Mouse (Mus musculus) midbrain, embryonic 10.5 days (tissue): Measurements from ENCODE around the gene Timm13. TPM values are rescaled to one million over a fixed set of nuclear protein-coding genes. Genes with fewer than 3 reads are reported as not detected.

Experiments used
- DNase-seq: peaks from one replicate; pipeline ENCODE4 v3.0.0-alpha.2; 2017; ENCODE audit warnings: low spot score
- H3K27ac ChIP-seq: fragments of 300-500 bp; sonication (generic); replicated peaks from 2 replicates; pipeline ENCODE4 v1.5.1; 2016; ENCODE audit warnings: mild to moderate bottlenecking
- H3K27me3 ChIP-seq: fragments of 300-500 bp; sonication (generic); 2 replicates; pipeline ENCODE4 v1.6.1; 2016; ENCODE audit warnings: low read depth, mild to moderate bottlenecking; ENCODE audit not compliant: poor library complexity, severe bottlenecking
- H3K36me3 ChIP-seq: fragments of 300-500 bp; sonication (generic); 2 replicates; pipeline ENCODE4 v1.6.1; 2016; ENCODE audit warnings: mild to moderate bottlenecking, moderate library complexity
- H3K4me1 ChIP-seq: fragments of 300-500 bp; sonication (generic); 2 replicates; pipeline ENCODE4 v1.6.1; 2016
- H3K4me3 ChIP-seq: fragments of 300-500 bp; sonication (generic); 2 replicates; pipeline ENCODE4 v1.5.1; 2016; ENCODE audit warnings: mild to moderate bottlenecking, moderate library complexity
- H3K9me3 ChIP-seq: fragments of 300-500 bp; sonication (generic); replicated peaks from 2 replicates; pipeline ENCODE4 v1.6.1; 2016; ENCODE audit warnings: mild to moderate bottlenecking
- WGBS: fragments of 180-500 bp; shearing (Covaris S2); methylation state at CpG from one replicate; pipeline ENCODE4 v1.1.7; 2016; 5-methylcytosine and 5-hydroxymethylcytosine counted together
- polyA plus RNA-seq: library from polyadenylated mRNA; unstranded; fragments of >200 nt; fragmentation: Nextera tagmentation; extraction: Ambion mirVana; gene quantifications from 2 replicates; pipeline ENCODE4 v1.2.1, GENCODE M21; 2016

Gene Timm13
- polyA plus RNA-seq, 1 experiment from 2014 or later, result 382 TPM

DNA sequence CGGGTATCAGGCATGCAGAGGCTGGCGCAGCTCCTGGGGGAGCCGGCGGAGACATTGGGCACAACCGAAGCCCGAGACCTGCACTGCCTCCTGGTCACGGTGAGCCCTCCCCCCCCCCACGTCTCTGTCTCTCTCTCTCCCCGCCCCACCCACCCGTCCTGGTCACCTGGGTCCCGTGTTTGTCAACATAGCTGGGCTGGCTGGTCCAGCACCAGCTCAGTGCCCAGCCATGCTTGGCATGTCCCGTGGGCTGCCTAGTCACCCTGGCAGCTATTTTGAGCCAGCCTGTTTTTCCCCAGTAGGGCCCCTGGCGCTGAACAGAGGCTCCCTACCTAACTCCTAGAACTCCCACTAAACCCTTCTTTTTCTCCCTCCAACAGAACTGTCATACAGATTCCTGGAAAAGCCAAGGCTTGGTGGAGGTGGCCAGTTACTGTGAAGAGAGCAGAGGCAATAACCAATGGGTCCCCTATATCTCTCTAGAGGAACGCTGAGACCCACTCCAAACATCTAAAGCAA, 30.4 kb upstream of the Timm13 start:
- Histone ChIP-seq H3K4me3 (peak overlapping the region; percentile 65), H3K27me3 (peaks cover 68% of the 10 kb centered on the region), H3K9me3 (no peaks in the 10 kb centered on the region), H3K36me3 (no peaks in the 10 kb centered on the region), H3K4me1 (peaks cover 87% of the 10 kb centered on the region), H3K27ac (no peak overlapping the region)
- WGBS, result 4% methylated on average over 13 of the region's 14 CpGs
- peak; percentile 34 for DNase-seq

DNA sequence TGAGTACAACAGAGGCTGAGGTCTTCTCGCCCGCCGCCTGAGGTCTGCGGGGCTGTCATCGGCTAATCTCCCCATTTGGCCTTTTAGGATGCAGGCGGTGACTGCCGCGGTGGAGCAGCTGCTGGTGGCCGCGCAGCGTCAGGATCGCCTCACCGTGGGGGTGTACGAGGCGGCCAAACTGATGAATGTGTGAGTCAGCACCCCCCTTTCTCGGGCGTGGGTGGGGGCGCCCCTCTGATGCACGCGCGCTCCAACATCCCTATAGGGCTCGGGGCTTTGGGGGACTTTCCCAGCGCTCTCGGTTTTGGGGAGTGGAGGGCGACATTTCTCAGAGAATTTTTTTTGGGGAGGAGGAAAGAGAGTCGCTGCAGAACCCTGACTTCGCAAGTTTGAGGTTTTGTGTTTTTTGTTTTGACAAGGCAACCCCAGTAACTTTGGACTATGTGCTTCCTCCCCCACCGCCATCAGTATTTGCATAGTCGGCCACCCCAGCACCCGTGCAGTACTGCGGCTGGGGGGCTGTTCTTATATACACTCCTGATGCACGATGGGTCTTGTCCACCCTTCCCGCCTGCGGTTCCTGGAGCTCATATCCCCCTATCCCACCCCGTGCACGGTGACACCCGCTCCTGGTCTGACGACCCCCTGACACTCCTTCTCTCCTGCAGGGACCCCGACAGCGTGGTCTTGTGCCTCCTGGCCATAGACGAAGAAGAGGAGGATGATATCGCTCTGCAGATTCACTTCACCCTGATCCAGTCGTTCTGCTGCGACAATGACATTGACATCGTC, 29.8 kb upstream of the Timm13 start:
- Histone ChIP-seq H3K27ac (peak overlapping the region; percentile 57), H3K4me1 (peaks cover 84% of the 10 kb centered on the region), H3K36me3 (no peaks in the 10 kb centered on the region), H3K4me3 (peak overlapping the region; percentile 65), H3K9me3 (no peaks in the 10 kb centered on the region), H3K27me3 (peaks cover 62% of the 10 kb centered on the region)
- 1% methylated on average over 45 of the region's 45 CpGs for WGBS
- DNase-seq, result peak; percentile 47

DNA sequence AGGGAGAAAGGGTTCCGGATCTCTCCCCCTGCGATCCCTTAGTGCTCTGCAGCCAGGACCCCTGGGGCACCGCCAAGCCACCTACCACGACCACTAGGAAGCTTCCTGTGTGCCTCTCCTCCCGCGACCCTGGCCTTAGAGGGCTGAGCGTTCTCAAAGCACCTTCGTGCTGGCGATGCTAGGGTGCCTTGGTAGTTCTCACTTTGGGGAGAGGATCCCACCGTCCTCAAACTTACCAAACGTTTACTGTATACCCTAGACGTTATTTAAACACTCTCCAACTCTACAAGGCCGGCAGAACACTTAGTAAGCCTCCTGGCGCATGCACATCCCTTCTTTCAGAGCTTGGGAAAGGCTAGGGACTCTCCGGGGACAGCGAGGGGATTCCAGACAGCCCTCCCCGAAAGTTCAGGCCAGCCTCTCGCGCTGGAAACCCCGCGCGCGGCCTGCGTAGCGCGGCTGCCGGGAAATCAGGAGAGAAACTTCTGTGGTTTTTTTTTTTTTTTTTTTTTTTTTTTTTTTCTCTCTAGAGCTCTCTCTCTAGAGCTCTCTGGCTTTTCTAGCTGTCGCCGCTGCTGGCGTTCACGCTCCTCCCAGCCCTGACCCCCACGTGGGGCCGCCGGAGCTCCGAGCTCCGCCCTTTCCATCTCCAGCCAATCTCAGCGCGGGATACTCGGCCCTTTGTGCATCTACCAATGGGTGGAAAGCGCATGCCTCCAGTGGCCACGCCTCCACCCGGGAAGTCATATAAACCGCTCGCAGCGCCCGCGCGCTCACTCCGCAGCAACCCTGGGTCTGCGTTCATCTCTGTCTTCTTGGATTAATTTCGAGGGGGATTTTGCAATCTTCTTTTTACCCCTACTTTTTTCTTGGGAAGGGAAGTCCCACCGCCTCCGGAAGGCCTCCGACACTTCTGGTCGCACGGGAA, 28.8 kb upstream of the Timm13 start, which contains the start of gene Gadd45b:
Gene Gadd45b, plus strand, starts transcription at position 775 of the 928 bp plus-strand sequence.
- Histone ChIP-seq H3K27ac (peak within 1 kb of the TSS; percentile 81), H3K27me3 (peaks cover 52% of the 10 kb centered on the region), H3K4me3 (peak within 1 kb of the TSS; percentile 65), H3K4me1 (peaks cover 77% of the 10 kb centered on the region), H3K9me3 (no peaks in the 10 kb centered on the region), H3K36me3 (no peaks in the 10 kb centered on the region)
- under 1% methylated on average over 56 of the region's 56 CpGs for WGBS
- DNase-seq, result peak; percentile 99

- DNase-seq, result peak; percentile 88
- H3K9me3 ChIP-seq, result 0 out of 2 replicates have a peak, but pooled peaks cover 1% of the 10 kb centered on the region
- WGBS, result under 1% methylated on average over 48 of the region's 48 CpGs
- H3K4me1 ChIP-seq, result peaks cover 69% of the 10 kb centered on the region
- H3K27me3 ChIP-seq, result peaks cover 44% of the 10 kb centered on the region
- H3K27ac ChIP-seq, result peak overlapping the region; percentile 81
- H3K36me3 ChIP-seq, result no peaks in the 10 kb centered on the region
- peak overlapping the region; percentile 65 for H3K4me3 ChIP-seq
Measured at GRCm38 (mm10) chr10:80928586-80929298, 28.0 kb upstream of the Timm13 start.

GRCm38 (mm10) chr10:80925472-80925871, 24.7 kb upstream of the Timm13 start:
- peaks cover 31% of the 10 kb centered on the region for H3K27me3 ChIP-seq
- 0 out of 2 replicates have a peak, but pooled peaks cover 3% of the 10 kb centered on the region for H3K9me3 ChIP-seq
- 37% methylated on average over 3 of the region's 3 CpGs for WGBS
- H3K4me3 ChIP-seq, result no peak overlapping the region
- H3K27ac ChIP-seq, result no peak overlapping the region
- no peak for DNase-seq
- H3K36me3 ChIP-seq, result no peaks in the 10 kb centered on the region
- peaks cover 48% of the 10 kb centered on the region for H3K4me1 ChIP-seq

GRCm38 (mm10) chr10:80921923-80922322, 21.2 kb upstream of the Timm13 start:
- peak; percentile 45 for DNase-seq
- peaks cover 24% of the 10 kb centered on the region for H3K27me3 ChIP-seq
- H3K9me3 ChIP-seq, result 0 out of 2 replicates have a peak, but pooled peaks cover 3% of the 10 kb centered on the region
- H3K36me3 ChIP-seq, result no peaks in the 10 kb centered on the region
- H3K27ac ChIP-seq, result peak overlapping the region; percentile 75
- WGBS, result 5% methylated on average over 16 of the region's 16 CpGs
- peak overlapping the region; percentile 43 for H3K4me3 ChIP-seq
- H3K4me1 ChIP-seq, result peaks cover 37% of the 10 kb centered on the region

GRCm38 (mm10) chr10:80917779-80918434, 17.1 kb upstream of the Timm13 start, which contains the start of gene Lmnb2:
Gene Lmnb2 (minus strand): TSS chr10:80918245.
- peaks cover 35% of the 10 kb centered on the region for H3K36me3 ChIP-seq
- WGBS, result under 1% methylated on average over 61 of the region's 61 CpGs
- peaks cover 43% of the 10 kb centered on the region for H3K4me1 ChIP-seq

DNA sequence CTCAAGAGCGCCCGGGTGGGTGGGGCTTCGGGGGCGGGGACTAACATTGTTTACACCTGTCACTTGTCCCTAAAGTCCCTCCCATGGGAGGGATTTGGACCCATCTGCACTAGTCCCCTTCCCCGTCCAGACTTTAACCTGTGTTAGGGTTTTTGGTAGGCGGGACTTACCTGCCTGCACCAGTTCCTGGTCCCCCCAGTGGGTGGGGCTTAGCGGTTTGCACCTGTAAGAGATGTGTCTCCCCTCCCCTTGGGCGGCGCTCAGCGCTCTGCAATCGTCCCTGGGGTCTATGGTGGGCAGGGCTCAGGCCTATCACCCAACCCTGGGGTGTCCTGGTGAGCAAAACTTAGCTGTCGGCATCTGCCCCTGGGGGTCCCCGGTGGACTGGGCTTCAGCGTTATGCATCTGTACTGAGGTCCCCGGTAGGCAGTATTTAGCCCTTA, 16.6 kb upstream of the Timm13 start:
- H3K4me1 ChIP-seq, result peaks cover 42% of the 10 kb centered on the region
- WGBS, result 3% methylated on average over 15 of the region's 15 CpGs

More at GRCm38 (mm10) chr10:80917779-80918434, 17.1 kb upstream of the Timm13 start, which contains the start of gene Lmnb2:
- Histone ChIP-seq H3K27me3 (peaks cover 22% of the 10 kb centered on the region), H3K4me3 (peak within 1 kb of the TSS; percentile 95), H3K27ac (peak within 1 kb of the TSS; percentile 91), H3K9me3 (no peaks in the 10 kb centered on the region)
- DNase-seq, result peak; percentile 81

DNA sequence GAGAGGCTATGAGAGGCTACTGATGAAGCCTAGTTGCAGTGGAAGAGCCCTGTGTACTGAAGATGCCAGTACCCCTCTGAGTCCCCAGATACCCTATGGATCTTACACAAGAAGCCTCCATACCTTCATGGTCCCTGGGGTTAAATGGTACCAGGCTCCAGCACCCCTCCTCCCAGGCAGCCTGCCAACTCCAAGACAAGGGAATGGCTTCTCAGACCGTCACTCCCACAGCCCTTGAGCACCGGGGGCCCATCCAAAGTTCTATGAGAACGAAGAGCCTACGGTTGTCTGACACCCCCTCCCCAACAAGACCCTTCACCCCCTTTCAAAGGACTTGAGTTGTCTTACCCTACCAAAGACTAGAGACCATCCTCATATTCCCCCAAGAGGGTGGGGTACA, 15.0 kb upstream of the Timm13 start:
- 0 out of 2 replicates have a peak, but pooled peaks cover 3% of the 10 kb centered on the region for H3K27me3 ChIP-seq
- H3K4me1 ChIP-seq, result peaks cover 30% of the 10 kb centered on the region
- H3K4me3 ChIP-seq, result peak overlapping the region; percentile 95; the same call in 1 of the 2 replicates
- DNase-seq, result no peak
- H3K9me3 ChIP-seq, result no peaks in the 10 kb centered on the region
- H3K36me3 ChIP-seq, result peaks cover 57% of the 10 kb centered on the region
- 92% methylated on average over 4 of the region's 4 CpGs for WGBS
- H3K27ac ChIP-seq, result no peak overlapping the region

More for the DNA sequence above, 16.6 kb upstream of the Timm13 start:
- no peak for DNase-seq
- H3K27ac ChIP-seq, result peak overlapping the region; percentile 91
- peaks cover 41% of the 10 kb centered on the region for H3K36me3 ChIP-seq
- H3K4me3 ChIP-seq, result peak overlapping the region; percentile 95
- no peaks in the 10 kb centered on the region for H3K9me3 ChIP-seq
- peaks cover 16% of the 10 kb centered on the region for H3K27me3 ChIP-seq

GRCm38 (mm10) chr10:80915260-80915659, 14.5 kb upstream of the Timm13 start:
- Histone ChIP-seq H3K4me1 (peaks cover 30% of the 10 kb centered on the region), H3K36me3 (peaks cover 62% of the 10 kb centered on the region), H3K27ac (no peak overlapping the region), H3K4me3 (no peak overlapping the region), H3K27me3 (0 out of 2 replicates have a peak, but pooled peaks cover 3% of the 10 kb centered on the region), H3K9me3 (no peaks in the 10 kb centered on the region)
- 90% methylated on average over 2 of the region's 2 CpGs for WGBS
- no peak for DNase-seq

DNA sequence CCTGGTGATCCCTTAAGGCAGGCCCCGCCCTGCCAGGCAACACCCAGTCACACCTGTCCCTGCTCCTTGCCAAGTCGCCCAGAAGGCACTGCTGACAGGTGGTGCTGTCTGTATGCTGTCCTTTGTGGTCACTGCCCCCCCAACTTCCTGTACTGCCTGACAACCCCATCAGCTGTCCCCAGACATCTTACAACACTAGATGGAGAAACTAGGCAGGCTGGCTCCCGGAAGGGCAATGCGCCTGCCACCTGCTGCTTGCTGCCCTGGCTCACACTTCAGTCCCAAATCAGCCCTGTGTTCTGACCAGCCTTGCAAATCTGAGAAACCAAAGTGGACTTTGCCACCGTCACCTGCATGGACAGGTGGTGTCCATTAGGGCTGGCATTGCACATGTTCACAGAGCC, 13.5 kb upstream of the Timm13 start:
- Histone ChIP-seq H3K4me3 (no peak overlapping the region), H3K9me3 (no peaks in the 10 kb centered on the region), H3K4me1 (peaks cover 30% of the 10 kb centered on the region), H3K36me3 (peaks cover 72% of the 10 kb centered on the region), H3K27ac (no peak overlapping the region), H3K27me3 (0 out of 2 replicates have a peak, but pooled peaks cover 2% of the 10 kb centered on the region)
- WGBS, result 95% methylated on average over 5 of the region's 5 CpGs
- no peak for DNase-seq
